Mouse (Mus musculus) cerebellum, adult 2 months (tissue): ENCODE data around the gene Chchd1.

Experiments
- CTCF ChIP-seq: fragments of 200-500 bp; IDR thresholded peaks from 2 replicates; pipeline ENCODE4 v1.5.1; 2011; ENCODE audit warnings: low read depth, mild to moderate bottlenecking, control low read depth, low read length, moderate library complexity, borderline replicate concordance; ENCODE audit not compliant: insufficient read depth
- POLR2A ChIP-seq: fragments of 200-500 bp; IDR thresholded peaks from 2 replicates; pipeline ENCODE4 v1.6.1; 2011; ENCODE audit warnings: low read length, control low read depth, borderline replicate concordance; ENCODE audit not compliant: insufficient read depth

GRCm38 (mm10) chr14:20735892-20736390 lies 33.1 kb downstream of the Chchd1 start:
- TF ChIP-seq CTCF (no peak), POLR2A (no peak)
